Mouse (Mus musculus): Measurements from ENCODE around the gene Gm21258.
"Not testable (repeated sequence)": the region's sequence is repeated elsewhere in the genome, so short reads cannot be mapped to it uniquely, and the experiment has no call there.

Gene Gm21258

GRCm38 (mm10) chrY:52779740-52780139 is at the start of gene Gm21258:
Gene Gm21258 (plus strand): TSS chrY:52780040.
- not testable (repeated sequence) for DNase-seq (ENCODE audit: extremely low spot score, low spot score)
